Comparison of ENCODE assay signal across 9 mouse cellular contexts in the genomic region with DNA sequence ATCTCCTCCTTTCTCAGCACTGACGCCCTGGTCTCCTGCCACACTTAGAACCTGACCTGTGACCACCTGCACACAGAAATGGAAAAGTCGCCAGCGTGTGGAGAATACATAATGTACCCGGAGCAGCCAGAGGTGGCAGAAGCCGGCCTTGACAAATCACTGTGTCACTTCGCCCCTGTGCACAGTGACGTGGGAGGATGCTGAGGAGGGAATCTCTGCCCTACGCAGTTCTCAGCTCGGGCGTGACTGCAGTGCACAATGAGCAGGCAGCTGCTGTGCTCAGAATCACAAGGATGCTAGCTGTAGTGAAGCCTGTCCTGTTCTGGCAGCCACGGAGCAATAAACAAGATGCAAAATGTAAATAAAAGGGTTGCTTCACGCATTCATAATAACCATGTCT.
DNase-seq lines count a peak whose midpoint lies in the region; ATAC-seq lines count a peak whose summit lies in the region.
"Had no signal": no experiment of that assay in that cellular context is flagged by ENCODE, and none has a peak within 500 bp of the region (broad histone marks: within the 10 kb centered on the region; RNA-seq: fewer than 3 reads in every experiment).

No protein-coding gene starts in this region.

- ATAC-seq in embryonic facial prominence, embryonic 11.5 days (replicated peaks; ENCODE audit: insufficient number of reproducible peaks, low FRiP score, low TSS enrichment, low read depth): 0 out of 2 replicates have a peak, but pooled peaks have one; percentile 23
- ATAC-seq in forebrain, embryonic 14.5 days: peak; percentile 93
- ATAC-seq in neural tube, embryonic 15.5 days (ENCODE audit: low FRiP score): peak; percentile 93

- no peak overlapping the region for H3K27ac ChIP-seq in embryonic facial prominence, embryonic 11.5 days (replicated peaks; ENCODE audit: low read depth, low read length)
- no peak overlapping the region for H3K27ac ChIP-seq in embryonic facial prominence, embryonic 10.5 days (replicated peaks)
- no peak overlapping the region for H3K27ac ChIP-seq in forebrain, embryonic 14.5 days (ENCODE audit: low read depth, low read length)
- H3K27ac ChIP-seq in neural tube, embryonic 15.5 days (replicated peaks): peak overlapping the region; percentile 64
- H3K27ac ChIP-seq in heart, embryonic 10.5 days: no peak overlapping the region

- H3K36me3 ChIP-seq in embryonic facial prominence, embryonic 11.5 days (replicated peaks; ENCODE audit: control insufficient read depth, insufficient read depth, low read depth, low read length): no peaks in the 10 kb centered on the region
- H3K36me3 ChIP-seq in embryonic facial prominence, embryonic 10.5 days (replicated peaks): no peaks in the 10 kb centered on the region
- H3K36me3 ChIP-seq in forebrain, embryonic 14.5 days (ENCODE audit: control insufficient read depth, insufficient read depth, low read length): no peaks in the 10 kb centered on the region
- no peaks in the 10 kb centered on the region for H3K36me3 ChIP-seq in neural tube, embryonic 15.5 days
- H3K36me3 ChIP-seq in heart, embryonic 10.5 days: no peaks in the 10 kb centered on the region

- no peaks in the 10 kb centered on the region for H3K27me3 ChIP-seq in embryonic facial prominence, embryonic 11.5 days (ENCODE audit: control insufficient read depth, insufficient read depth, low read length)
- H3K27me3 ChIP-seq in embryonic facial prominence, embryonic 10.5 days (replicated peaks; ENCODE audit: low read depth, poor library complexity, severe bottlenecking): no peaks in the 10 kb centered on the region
- no peaks in the 10 kb centered on the region for H3K27me3 ChIP-seq in forebrain, embryonic 14.5 days (replicated peaks; ENCODE audit: control insufficient read depth, insufficient read depth, low read length)
- H3K27me3 ChIP-seq in neural tube, embryonic 15.5 days (replicated peaks): no peaks in the 10 kb centered on the region
- no peaks in the 10 kb centered on the region for H3K27me3 ChIP-seq in heart, embryonic 10.5 days (ENCODE audit: insufficient read depth, poor library complexity, severe bottlenecking)

- WGBS in embryonic facial prominence, embryonic 11.5 days: 69% methylated on average over 12 of the region's 12 CpGs
- WGBS in embryonic facial prominence, embryonic 10.5 days: 70% methylated on average over 12 of the region's 12 CpGs
- 60% methylated on average over 12 of the region's 12 CpGs for WGBS in forebrain, embryonic 14.5 days
- 27% methylated on average over 12 of the region's 12 CpGs for WGBS in neural tube, embryonic 15.5 days
- WGBS in heart, embryonic 10.5 days: 73% methylated on average over 12 of the region's 12 CpGs

- H3K9me3 ChIP-seq in embryonic facial prominence, embryonic 11.5 days (replicated peaks; ENCODE audit: control insufficient read depth, low read length): no peaks in the 10 kb centered on the region
- no peaks in the 10 kb centered on the region for H3K9me3 ChIP-seq in embryonic facial prominence, embryonic 10.5 days
- H3K9me3 ChIP-seq in forebrain, embryonic 14.5 days (replicated peaks; ENCODE audit: control insufficient read depth, low read length): no peaks in the 10 kb centered on the region
- H3K9me3 ChIP-seq in neural tube, embryonic 15.5 days (replicated peaks): no peaks in the 10 kb centered on the region
- H3K9me3 ChIP-seq in heart, embryonic 10.5 days: no peaks in the 10 kb centered on the region

- H3K4me3 ChIP-seq in embryonic facial prominence, embryonic 11.5 days (ENCODE audit: low read depth, low read length): no peak overlapping the region
- no peak overlapping the region for H3K4me3 ChIP-seq in embryonic facial prominence, embryonic 10.5 days
- H3K4me3 ChIP-seq in forebrain, embryonic 14.5 days (ENCODE audit: low read depth, low read length): no peak overlapping the region
- 0 out of 2 replicates have a peak overlapping the region, but pooled peaks have one; percentile 7 for H3K4me3 ChIP-seq in neural tube, embryonic 15.5 days (replicated peaks)
- H3K4me3 ChIP-seq in heart, embryonic 10.5 days: no peak overlapping the region

- no peak overlapping the region for H3K9ac ChIP-seq in embryonic facial prominence, embryonic 11.5 days (replicated peaks; ENCODE audit: low read length)
- no peak overlapping the region for H3K9ac ChIP-seq in forebrain, embryonic 14.5 days (ENCODE audit: low read length)
- H3K9ac ChIP-seq in neural tube, embryonic 15.5 days (replicated peaks): 0 out of 2 replicates have a peak overlapping the region, but pooled peaks have one; percentile 10

- DNase-seq in embryonic facial prominence, embryonic 11.5 days (ENCODE audit: low spot score): no peak
- no peak for DNase-seq in embryonic facial prominence, embryonic 10.5 days (ENCODE audit: low spot score)
- peak; percentile 61 for DNase-seq in forebrain, embryonic 14.5 days (ENCODE audit: low spot score)
- peak; percentile 21 for DNase-seq in left cerebral cortex, adult 11 months (ENCODE audit: low spot score)
- no peak for DNase-seq in urinary bladder, postnatal 10 days (ENCODE audit: low spot score)
- no peak for DNase-seq in heart, embryonic 10.5 days (ENCODE audit: low spot score)
- no peak for DNase-seq in adipocyte (ENCODE audit: low spot score)
- DNase-seq: lung, adult 18-20 months had no signal

- no peak overlapping the region for H3K4me2 ChIP-seq in embryonic facial prominence, embryonic 11.5 days (ENCODE audit: low read depth, low read length)
- H3K4me2 ChIP-seq in forebrain, embryonic 14.5 days (ENCODE audit: low read length): peak overlapping the region; percentile 1; the same call in 1 of the 2 replicates
- peak overlapping the region; percentile 44 for H3K4me2 ChIP-seq in neural tube, embryonic 15.5 days

- H3K4me1 ChIP-seq in embryonic facial prominence, embryonic 11.5 days (ENCODE audit: control insufficient read depth, insufficient read depth, low read length): no peaks in the 10 kb centered on the region
- 0 out of 2 replicates have a peak, but pooled peaks cover 6% of the 10 kb centered on the region for H3K4me1 ChIP-seq in embryonic facial prominence, embryonic 10.5 days
- H3K4me1 ChIP-seq in forebrain, embryonic 14.5 days (ENCODE audit: control insufficient read depth, insufficient read depth, low read length): 0 out of 2 replicates have a peak, but pooled peaks cover 2% of the 10 kb centered on the region
- H3K4me1 ChIP-seq in neural tube, embryonic 15.5 days: peaks cover 21% of the 10 kb centered on the region
- no peaks in the 10 kb centered on the region for H3K4me1 ChIP-seq in heart, embryonic 10.5 days

Comparison
In these comparisons a context has a peak if more than half of its experiments do, and no peak if none do; other contexts are left out.
1. ATAC-seq: peak in every context shown above with its lines; median percentile 93 in forebrain, embryonic 14.5 days; 93 in neural tube, embryonic 15.5 days; 23 in embryonic facial prominence, embryonic 11.5 days.
2. DNase-seq: peak in forebrain, embryonic 14.5 days (single experiment) and left cerebral cortex, adult 11 months (single experiment); none in embryonic facial prominence, embryonic 11.5 days (single experiment), embryonic facial prominence, embryonic 10.5 days (single experiment), urinary bladder, postnatal 10 days (single experiment), heart, embryonic 10.5 days (single experiment) and adipocyte (single experiment).